Mouse (Mus musculus) CH12.LX (cell line): ENCODE measurements at regions not wholly inside any gene's neighbourhood (a gene's known extent, or its start where the extent isn't known, plus 50 kb on each side); places are given as distances from the start of the nearest gene placed in this dataset.

Experiments
- DNase-seq: peaks from one replicate; pipeline ENCODE4 v3.0.0-alpha.2; 2013; ENCODE audit errors: extremely low read depth
- H3K27ac ChIP-seq: 2 replicates; pipeline ENCODE4 v1.5.1; 2012; ENCODE audit warnings: low read depth, mild to moderate bottlenecking, control low read depth, moderate library complexity; ENCODE audit not compliant: insufficient read depth
- H3K27me3 ChIP-seq: replicated peaks from 2 replicates; pipeline ENCODE3; 2012; ENCODE audit warnings: inconsistent platforms
- H3K36me3 ChIP-seq, 2 experiments: replicated peaks in 1 of 2; 2 replicates each; pipeline versions ENCODE3 to v1.6.1; 2012; ENCODE audit warnings: inconsistent platforms in 1 of 2, low read length in 1 of 2, mild to moderate bottlenecking in 1 of 2, mixed read lengths in 1 of 2, moderate library complexity in 1 of 2; ENCODE audit not compliant: control insufficient read depth in 1 of 2, insufficient read depth in 1 of 2
- H3K4me1 ChIP-seq, 2 experiments: 2 replicates each; pipeline ENCODE4 v1.6.1; 2012; ENCODE audit warnings: inconsistent platforms in 1 of 2, moderate library complexity in 1 of 2; ENCODE audit not compliant: insufficient read depth in 2 of 2, control insufficient read depth in 1 of 2
- H3K4me2 ChIP-seq: 2 replicates; pipeline ENCODE4 v1.6.1; 2012; ENCODE audit warnings: low read depth, mild to moderate bottlenecking, control low read depth; ENCODE audit not compliant: poor library complexity, insufficient read depth, severe bottlenecking
- H3K4me3 ChIP-seq, 3 experiments: fragments of 150-350 bp in 1 of 3; sonication (generic) in 1 of 3; replicated peaks in 1 of 3; 2 replicates each; pipeline versions ENCODE3 to v1.5.1; 2011 to 2012; ENCODE audit warnings: low read depth in 2 of 3, low read length in 2 of 3, mild to moderate bottlenecking in 2 of 3, moderate library complexity in 2 of 3, control low read depth in 1 of 3, improper control_type of control experiment in 1 of 3, inconsistent platforms in 1 of 3, mixed read lengths in 1 of 3; ENCODE audit not compliant: poor library complexity in 1 of 3
- H3K79me2 ChIP-seq: replicated peaks from 2 replicates; pipeline ENCODE4 v1.6.1; 2012; ENCODE audit warnings: mild to moderate bottlenecking, moderate library complexity; ENCODE audit not compliant: control insufficient read depth, poor library complexity, insufficient read depth, severe bottlenecking; ENCODE audit errors: extremely low read depth
- H3K9ac ChIP-seq: 2 replicates; pipeline ENCODE4 v1.6.1; 2012; ENCODE audit warnings: low read depth, mild to moderate bottlenecking, control low read depth, moderate library complexity; ENCODE audit not compliant: insufficient read depth
- H3K9me3 ChIP-seq: replicated peaks from 2 replicates; pipeline ENCODE3; 2012; ENCODE audit warnings: low read length, inconsistent platforms, mixed read lengths
- CHD2 ChIP-seq: IDR thresholded peaks from 2 replicates; pipeline ENCODE4 v1.6.1; 2011; ENCODE audit warnings: low read length, improper control_type of control experiment
- CTCF ChIP-seq, 2 experiments: IDR thresholded peaks in 1 of 2; conservative IDR thresholded peaks in 1 of 2; 2 replicates each; pipeline ENCODE4 v1.5.1; 2011 to 2012; ENCODE audit warnings: low read depth in 2 of 2, low read length in 2 of 2, improper control_type of control experiment in 1 of 2, inconsistent platforms in 1 of 2, mild to moderate bottlenecking in 1 of 2, moderate library complexity in 1 of 2
- EP300 ChIP-seq: IDR thresholded peaks from 2 replicates; pipeline ENCODE4 v1.6.1; 2011; ENCODE audit warnings: low read length, improper control_type of control experiment
- ETS1 ChIP-seq: conservative IDR thresholded peaks from 2 replicates; pipeline ENCODE4 v1.6.1; 2012; ENCODE audit warnings: low read depth, mild to moderate bottlenecking, inconsistent platforms, low read length, improper control_type of control experiment, moderate library complexity
- HCFC1 ChIP-seq: IDR thresholded peaks from 2 replicates; pipeline ENCODE4 v1.6.1; 2012; ENCODE audit warnings: low read depth, mild to moderate bottlenecking, inconsistent platforms, low read length, improper control_type of control experiment
- IRF4 ChIP-seq: IDR thresholded peaks from 2 replicates; pipeline ENCODE4 v1.6.1; 2014; ENCODE audit warnings: low read depth, mild to moderate bottlenecking, inconsistent platforms, low read length, improper control_type of control experiment
- JUN ChIP-seq: IDR thresholded peaks from 2 replicates; pipeline ENCODE4 v1.6.1; 2011; ENCODE audit warnings: low read depth, mild to moderate bottlenecking, low read length, improper control_type of control experiment, moderate library complexity; ENCODE audit not compliant: insufficient read depth
- KAT2A ChIP-seq: IDR thresholded peaks from 2 replicates; pipeline ENCODE4 v1.6.1; 2012; ENCODE audit warnings: low read length, improper control_type of control experiment, inconsistent platforms; ENCODE audit not compliant: insufficient replicate concordance
- MAFK ChIP-seq: IDR thresholded peaks from 2 replicates; pipeline ENCODE4 v1.6.1; 2011; ENCODE audit warnings: low read length, improper control_type of control experiment; ENCODE audit not compliant: insufficient replicate concordance
- MAX ChIP-seq: IDR thresholded peaks from 2 replicates; pipeline ENCODE4 v1.6.1; 2011; ENCODE audit warnings: low read length, improper control_type of control experiment
- MEF2A ChIP-seq: IDR thresholded peaks from 2 replicates; pipeline ENCODE4 v1.6.1; 2014; ENCODE audit warnings: low read depth, mild to moderate bottlenecking, inconsistent platforms, low read length, improper control_type of control experiment, borderline replicate concordance
- MXI1 ChIP-seq: IDR thresholded peaks from 2 replicates; pipeline ENCODE4 v1.6.1; 2011; ENCODE audit warnings: mild to moderate bottlenecking, low read depth, low read length, improper control_type of control experiment
- NELFE ChIP-seq: IDR thresholded peaks from 2 replicates; pipeline ENCODE4 v1.6.1; 2011; ENCODE audit warnings: low read depth, low read length, improper control_type of control experiment
- PAX5 ChIP-seq: IDR thresholded peaks from 2 replicates; pipeline ENCODE4 v1.6.1; 2012; ENCODE audit warnings: low read length, inconsistent platforms, mixed read lengths
- RCOR1 ChIP-seq: conservative IDR thresholded peaks from 2 replicates; pipeline ENCODE4 v1.6.1; 2012; ENCODE audit warnings: low read depth, mild to moderate bottlenecking, inconsistent platforms, low read length, improper control_type of control experiment
- SMC3 ChIP-seq: IDR thresholded peaks from 2 replicates; pipeline ENCODE4 v1.6.1; 2011; ENCODE audit warnings: low read depth, low read length, improper control_type of control experiment
- TBP ChIP-seq: conservative IDR thresholded peaks from 2 replicates; pipeline ENCODE4 v1.6.1; 2011; ENCODE audit warnings: low read depth, low read length, improper control_type of control experiment
- UBTF ChIP-seq: IDR thresholded peaks from 2 replicates; pipeline ENCODE4 v1.6.1; 2012; ENCODE audit warnings: low read depth, mild to moderate bottlenecking, inconsistent platforms, low read length, improper control_type of control experiment, moderate library complexity
- USF1 ChIP-seq: IDR thresholded peaks from 2 replicates; pipeline ENCODE4 v1.6.1; 2014; ENCODE audit warnings: low read depth, mild to moderate bottlenecking, inconsistent platforms, low read length, improper control_type of control experiment
- USF2 ChIP-seq: conservative IDR thresholded peaks from 2 replicates; pipeline ENCODE4 v1.6.1; 2011; ENCODE audit warnings: low read depth, low read length, improper control_type of control experiment
- ZC3H11A ChIP-seq: IDR thresholded peaks from 2 replicates; pipeline ENCODE4 v1.6.1; 2012; ENCODE audit warnings: low read depth, mild to moderate bottlenecking, inconsistent platforms, low read length, improper control_type of control experiment
- ZKSCAN1 ChIP-seq: IDR thresholded peaks from 2 replicates; pipeline ENCODE4 v1.6.1; 2012; ENCODE audit warnings: low read depth, inconsistent platforms, low read length, improper control_type of control experiment, borderline replicate concordance
- ZMIZ1 ChIP-seq: IDR thresholded peaks from 2 replicates; pipeline ENCODE4 v1.6.1; 2012; ENCODE audit warnings: low read depth, mild to moderate bottlenecking, inconsistent platforms, low read length, improper control_type of control experiment
- dilution Hi-C: fragments of 300-500 bp; cut with MboI; formaldehyde crosslinking; loops from 2 replicates; pipeline ENCODE4 v1.14.3; 2020; ENCODE audit warnings: low sequenced_read_pairs; ENCODE audit not compliant: extremely low pct_unique_long_range_greater_than_20kb, extremely low pct_ligation_motif_present
- in situ Hi-C: fragments of 300-500 bp; cut with MboI; formaldehyde crosslinking; loops from 3 replicates; pipeline ENCODE4 v1.14.3; 2019; ENCODE audit warnings: low sequenced_read_pairs, low pct_ligation_motif_present, low pct_unique_long_range_greater_than_20kb, mixed read lengths

DNA sequence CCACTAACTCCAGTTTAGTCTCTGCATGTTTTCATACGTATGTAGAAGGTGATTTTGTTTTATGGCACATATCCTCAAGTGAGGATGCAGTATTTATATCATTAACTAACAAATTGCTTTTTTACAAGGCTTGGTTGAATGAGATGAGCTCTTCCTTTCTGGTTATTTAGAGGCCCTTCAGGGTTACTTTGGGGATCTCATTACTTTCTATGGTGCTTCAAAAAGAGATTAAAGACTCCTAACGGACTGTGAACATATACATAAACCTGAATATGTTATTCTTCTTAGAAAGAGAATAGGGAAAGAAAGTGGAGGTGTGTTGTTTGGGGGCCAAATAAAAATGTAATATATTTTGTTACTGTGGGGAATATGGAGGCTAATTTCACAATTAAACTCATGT is 918.8 kb upstream of the Celf2 start:
- no peak overlapping the region for H3K4me3 ChIP-seq
- H3K79me2 ChIP-seq, result no peaks in the 10 kb centered on the region
- H3K27ac ChIP-seq, result no peak overlapping the region
- dilution Hi-C loops, result no loop called here
- no peak for DNase-seq
- TF ChIP-seq JUN (no peak), CTCF (conservative IDR thresholded peaks at IDR 0.05 in 1 of 2, IDR thresholded peaks at IDR 0.05 in 1 of 2; ENCODE audit: low read depth in 2 of 2, low read length in 2 of 2) (no peak), ZKSCAN1 (no peak), RCOR1 (no peak), CHD2 (no peak), MAFK (no peak), NELFE (no peak), ZMIZ1 (no peak)
- H3K4me2 ChIP-seq, result no peak overlapping the region
- H3K9me3 ChIP-seq, result no peaks in the 10 kb centered on the region
- H3K4me1 ChIP-seq, result peaks cover 0 to 5% of the 10 kb centered on the region in 2 experiments; a peak in 2 of 4 replicates
- H3K9ac ChIP-seq, result no peak overlapping the region
- in situ Hi-C loops, result no loop called here
- H3K27me3 ChIP-seq, result no peaks in the 10 kb centered on the region
- no peaks in the 10 kb centered on the region for H3K36me3 ChIP-seq

DNA sequence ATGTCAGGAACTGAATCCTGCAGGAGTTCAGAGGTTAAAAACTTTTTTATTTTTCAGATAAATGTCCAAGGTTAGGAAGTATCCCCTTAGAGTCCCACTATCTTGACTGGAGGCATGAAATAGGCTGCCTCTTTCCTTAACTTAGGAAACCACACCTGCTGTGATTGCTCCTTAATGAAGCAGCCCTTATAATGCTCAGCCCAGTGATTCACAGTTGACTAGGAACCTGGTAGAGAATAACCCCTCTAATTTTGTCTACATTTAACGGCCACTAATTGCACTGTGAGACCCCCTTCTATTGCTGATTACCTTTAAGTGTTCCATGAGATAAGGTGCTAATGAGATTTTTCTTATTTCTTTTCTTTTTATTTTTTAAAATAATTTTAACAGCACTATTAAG is 918.4 kb upstream of the Celf2 start:
- no peak overlapping the region for H3K9ac ChIP-seq
- in situ Hi-C loops (no loop called here), dilution Hi-C loops (no loop called here)
- H3K4me3 ChIP-seq, result no peak overlapping the region
- peaks cover 0 to 5% of the 10 kb centered on the region in 2 experiments; a peak in 2 of 4 replicates for H3K4me1 ChIP-seq
- TF ChIP-seq EP300 (no peak), USF1 (no peak), ETS1 (no peak), MAX (no peak), MXI1 (no peak), PAX5 (no peak), ZKSCAN1 (no peak)
- H3K9me3 ChIP-seq, result no peaks in the 10 kb centered on the region
- no peak overlapping the region for H3K4me2 ChIP-seq
- no peaks in the 10 kb centered on the region for H3K79me2 ChIP-seq
- no peaks in the 10 kb centered on the region for H3K36me3 ChIP-seq
- no peak overlapping the region for H3K27ac ChIP-seq
- no peak for DNase-seq
- no peaks in the 10 kb centered on the region for H3K27me3 ChIP-seq

DNA sequence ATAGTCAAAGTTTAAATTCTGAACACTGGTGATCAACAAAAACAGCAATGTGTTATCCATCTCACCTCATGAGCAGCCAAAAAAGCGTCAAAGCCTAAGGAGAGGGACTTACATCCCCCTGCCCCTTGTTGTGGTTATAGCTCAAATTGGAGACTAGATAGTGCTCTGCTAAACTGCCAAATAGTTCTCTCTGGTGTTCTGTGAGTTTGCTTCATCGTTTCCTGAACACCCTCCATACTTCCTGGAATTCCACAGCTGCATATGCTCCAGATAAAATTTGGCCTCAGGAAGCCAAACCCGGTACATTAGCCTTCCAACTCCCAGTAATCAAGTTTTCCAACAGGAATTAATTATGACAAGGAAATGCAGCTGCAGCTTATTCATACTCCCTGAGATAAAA is 906.6 kb upstream of the Celf2 start:
- dilution Hi-C loops (no loop called here), in situ Hi-C loops (no loop called here)
- no peak overlapping the region for H3K4me3 ChIP-seq
- no peak overlapping the region for H3K27ac ChIP-seq
- H3K4me1 ChIP-seq, result no peaks in the 10 kb centered on the region
- no peak for DNase-seq
- no peaks in the 10 kb centered on the region for H3K36me3 ChIP-seq
- H3K79me2 ChIP-seq, result no peaks in the 10 kb centered on the region
- H3K9me3 ChIP-seq, result no peaks in the 10 kb centered on the region
- TF ChIP-seq ETS1 (no peak), SMC3 (no peak), ZC3H11A (no peak), MXI1 (no peak), UBTF (no peak), USF2 (no peak), IRF4 (no peak), MEF2A (no peak), KAT2A (no peak), ZKSCAN1 (no peak), HCFC1 (no peak), TBP (no peak), EP300 (no peak), PAX5 (no peak), NELFE (no peak), MAFK (no peak)
- no peak overlapping the region for H3K4me2 ChIP-seq
- no peaks in the 10 kb centered on the region for H3K27me3 ChIP-seq
- no peak overlapping the region for H3K9ac ChIP-seq
